Mouse (Mus musculus) central nervous system, embryonic 11.5 days (tissue): ENCODE measurements around the gene Map3k13. TPM values are rescaled to one million over a fixed set of nuclear protein-coding genes. Genes with fewer than 3 reads are reported as not detected.

Experiments
- polyA plus RNA-seq: library from polyadenylated mRNA; depleted of rRNA; stranded (reverse); fragments of >200 nt; gene quantifications from 2 replicates; pipeline ENCODE4 v1.2.3, GENCODE M21; 2012; rRNA removed

The Map3k13 gene
- polyA plus RNA-seq: 4.6 and 5.6 TPM in 2 replicates

DNA sequence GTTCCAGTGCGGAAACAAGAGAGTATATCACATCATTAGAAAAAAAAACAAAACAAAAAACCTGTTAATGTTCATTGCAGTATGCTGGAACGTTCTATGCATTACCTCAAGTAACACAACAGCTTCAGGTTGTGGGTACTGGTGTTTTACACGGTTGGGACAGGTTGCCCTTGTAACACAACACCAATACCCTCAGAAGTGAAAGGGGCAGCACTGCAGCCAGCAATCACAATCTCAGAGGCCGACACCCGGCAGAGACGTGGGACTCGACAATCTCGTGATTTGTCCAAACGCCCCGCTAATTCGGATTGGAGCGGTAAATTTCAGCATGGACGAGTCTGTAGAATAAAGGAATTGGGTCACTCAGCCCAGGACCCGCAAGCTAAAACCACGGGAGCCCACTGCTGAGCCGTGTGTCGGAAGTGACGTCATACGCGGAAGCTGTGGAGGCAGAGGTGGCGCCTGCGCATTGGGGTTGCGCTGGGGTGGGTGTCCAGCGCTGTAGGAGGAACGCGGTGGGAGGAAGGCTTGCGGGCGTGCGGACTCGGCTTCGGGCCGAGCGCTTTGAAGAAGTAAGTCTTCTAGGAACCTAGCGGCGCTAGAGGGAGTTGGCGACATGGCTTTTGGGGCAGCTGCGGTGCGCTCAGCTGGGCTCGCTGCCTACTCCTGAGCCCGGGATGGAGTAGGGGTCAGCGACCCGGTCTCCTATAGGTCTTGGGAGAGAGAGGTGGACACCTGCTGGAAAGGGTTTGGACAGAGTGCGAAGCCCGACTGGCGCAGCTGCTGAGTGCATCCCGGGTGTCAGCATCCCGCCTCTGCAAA lies at the start of gene Map3k13:
Gene Map3k13, plus strand, starts transcription at position 472 of the 822 bp plus-strand sequence.

DNA sequence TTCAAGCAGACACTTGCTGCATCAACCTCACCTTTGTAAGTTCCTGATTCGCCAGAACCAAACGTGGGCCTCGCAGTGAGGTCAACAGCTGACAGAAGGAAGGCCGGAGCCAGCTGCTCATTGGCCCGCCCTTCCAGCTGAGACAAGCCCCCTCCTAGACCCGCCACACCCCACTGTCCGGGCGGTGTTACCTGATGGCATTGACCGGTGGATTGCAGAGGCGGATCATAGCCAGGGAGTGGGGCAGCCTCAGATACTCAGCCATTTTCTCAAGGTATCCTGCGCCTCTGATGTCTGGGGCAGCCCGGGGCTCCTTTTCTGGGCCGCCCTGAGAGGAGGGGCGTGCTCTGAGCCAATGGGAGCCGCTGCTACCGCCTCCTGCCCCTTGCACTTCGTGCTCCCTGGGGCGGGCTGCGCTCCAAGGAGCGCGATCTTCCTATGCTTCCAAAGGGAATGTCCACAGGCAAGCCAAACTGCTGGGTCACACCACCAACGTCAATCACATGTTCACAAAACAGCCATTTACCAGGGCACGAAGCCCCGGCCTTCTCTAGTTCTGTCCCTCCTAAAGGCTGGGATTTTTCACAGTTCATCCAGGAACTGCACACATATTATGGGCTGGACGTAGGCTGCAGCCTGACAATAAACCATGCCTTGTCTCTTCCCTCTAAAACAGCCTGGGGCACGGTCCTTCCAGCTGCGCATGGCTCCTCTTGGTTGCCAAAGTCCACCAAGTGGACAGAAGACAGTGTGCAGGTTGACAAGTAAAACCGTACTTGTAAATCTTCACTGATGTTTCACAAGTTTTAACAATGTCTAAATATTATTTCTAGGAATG lies 6.4 kb upstream of the Map3k13 start, which contains the start of gene Ehhadh:
Gene Ehhadh, minus strand, starts transcription at position 292 of the 838 bp plus-strand sequence.

GRCm38 (mm10) chr16:21946761-21947715 lies 152.9 kb downstream of the Map3k13 start, which contains the start of gene Tmem41a:
TSS of gene Tmem41a (minus strand) at chr16:21947552.

Other genes with a start within 250 kb of the Map3k13 start
- 35.4 and 40.4 TPM in 2 replicates for gene 2510009E07Rik, start 99.7 kb upstream of the Map3k13 start, polyA plus RNA-seq
- 2.3 and 2.9 TPM in 2 replicates for gene Ehhadh, start 6.5 kb upstream of the Map3k13 start, polyA plus RNA-seq
- 21.9 and 24.7 TPM in 2 replicates for gene Tmem41a, start 153.2 kb downstream of the Map3k13 start, polyA plus RNA-seq
- gene Liph, start 201.3 kb downstream of the Map3k13 start, polyA plus RNA-seq: 0.29 and 0.34 TPM in 2 replicates
- gene Senp2, start 215.1 kb downstream of the Map3k13 start, polyA plus RNA-seq: 46.9 and 59.6 TPM in 2 replicates